Mouse (Mus musculus) limb, embryonic 11.5 days (tissue): ENCODE data around the gene Tango6. TPM values are rescaled to one million over a fixed set of nuclear protein-coding genes. Genes with fewer than 3 reads are reported as not detected.

Experiments
- ATAC-seq: fragments of 200-750 bp; cut with Nextera tagmentation; 2 replicates; pipeline ENCODE4 v1.8.0; 2017; ENCODE audit warnings: low read depth; ENCODE audit not compliant: insufficient number of reproducible peaks, low FRiP score, low TSS enrichment
- DNase-seq: peaks from one replicate; pipeline ENCODE4 v3.0.0-alpha.2; 2015; ENCODE audit warnings: low spot score
- H3K27ac ChIP-seq: fragments of 300-500 bp; sonication (generic); replicated peaks from 2 replicates; pipeline ENCODE4 v1.5.1; 2014; ENCODE audit warnings: low read depth, mild to moderate bottlenecking, low read length
- H3K27me3 ChIP-seq: fragments of 300-500 bp; sonication (generic); 2 replicates; pipeline ENCODE4 v1.6.1; 2014; ENCODE audit warnings: mild to moderate bottlenecking, low read length, mixed read lengths; ENCODE audit not compliant: control insufficient read depth, insufficient read depth
- H3K36me3 ChIP-seq: fragments of 300-500 bp; sonication (generic); 2 replicates; pipeline ENCODE4 v1.6.1; 2014; ENCODE audit warnings: mild to moderate bottlenecking, low read length, moderate library complexity, mixed read lengths; ENCODE audit not compliant: control insufficient read depth, insufficient read depth
- H3K4me1 ChIP-seq: fragments of 300-500 bp; sonication (generic); 2 replicates; pipeline ENCODE4 v1.6.1; 2014; ENCODE audit warnings: low read length, mixed read lengths; ENCODE audit not compliant: control insufficient read depth, insufficient read depth
- H3K4me2 ChIP-seq: fragments of 300-500 bp; sonication (generic); 2 replicates; pipeline ENCODE4 v1.6.1; 2014; ENCODE audit warnings: low read depth, mild to moderate bottlenecking, moderate library complexity; ENCODE audit not compliant: severe bottlenecking
- H3K4me3 ChIP-seq: fragments of 300-500 bp; sonication (generic); 2 replicates; pipeline ENCODE4 v1.5.1; 2014; ENCODE audit warnings: low read depth, low read length
- H3K9ac ChIP-seq: fragments of 300-500 bp; sonication (generic); 2 replicates; pipeline ENCODE4 v1.6.1; 2014; ENCODE audit warnings: mild to moderate bottlenecking, low read length
- H3K9me3 ChIP-seq: fragments of 300-500 bp; sonication (generic); 2 replicates; pipeline ENCODE4 v1.6.1; 2016; ENCODE audit warnings: low read length; ENCODE audit not compliant: control insufficient read depth
- WGBS: fragments of 180-500 bp; shearing (Covaris S2); extraction: QIAGEN DNeasy Blood & Tissue Kit; methylation state at CpG from one replicate; pipeline ENCODE4 v1.1.7; 2014; 5-methylcytosine and 5-hydroxymethylcytosine counted together
- polyA plus RNA-seq: library from polyadenylated mRNA; unstranded; fragments of >200 nt; fragmentation: Nextera tagmentation; extraction: Ambion mirVana; gene quantifications from 2 replicates; pipeline ENCODE4 v1.2.1, GENCODE M21; 2014

Tango6 gene
- polyA plus RNA-seq, 1 experiment from 2014 or later: 10.0 TPM

DNA sequence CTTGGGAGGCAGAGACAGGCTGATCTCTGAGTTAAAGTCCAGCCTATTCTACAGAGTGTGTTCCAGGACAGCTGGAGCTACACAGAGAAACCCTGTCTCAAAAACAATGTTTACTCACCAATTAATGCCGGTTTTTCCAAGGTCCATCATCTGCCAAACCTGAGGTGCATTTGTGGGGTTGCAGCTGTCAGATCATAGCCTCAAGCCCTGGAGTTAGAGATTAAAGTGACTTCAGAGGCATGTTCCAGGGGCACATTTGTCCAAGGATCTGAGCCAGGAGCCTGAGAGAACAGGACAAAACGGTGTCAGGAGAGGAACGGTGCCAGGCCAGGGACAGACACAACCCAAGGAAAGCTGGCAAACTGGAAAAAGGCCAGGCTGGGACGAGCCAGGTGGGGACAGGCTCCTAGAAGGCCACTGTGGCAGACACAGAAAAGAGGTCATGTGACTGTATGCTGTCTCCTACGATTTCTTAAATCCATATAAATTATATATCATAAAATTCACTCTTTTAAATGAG, 146.7 kb downstream of the Tango6 start:
- ATAC-seq (no peak), DNase-seq (no peak)
- H3K4me2 ChIP-seq: no peak overlapping the region
- H3K4me1 ChIP-seq: no peaks in the 10 kb centered on the region
- no peak overlapping the region for H3K4me3 ChIP-seq
- no peak overlapping the region for H3K27ac ChIP-seq
- no peaks in the 10 kb centered on the region for H3K9me3 ChIP-seq
- H3K9ac ChIP-seq: no peak overlapping the region
- no peaks in the 10 kb centered on the region for H3K27me3 ChIP-seq
- no peaks in the 10 kb centered on the region for H3K36me3 ChIP-seq
- 89% methylated on average over 5 of the region's 5 CpGs for WGBS

DNA sequence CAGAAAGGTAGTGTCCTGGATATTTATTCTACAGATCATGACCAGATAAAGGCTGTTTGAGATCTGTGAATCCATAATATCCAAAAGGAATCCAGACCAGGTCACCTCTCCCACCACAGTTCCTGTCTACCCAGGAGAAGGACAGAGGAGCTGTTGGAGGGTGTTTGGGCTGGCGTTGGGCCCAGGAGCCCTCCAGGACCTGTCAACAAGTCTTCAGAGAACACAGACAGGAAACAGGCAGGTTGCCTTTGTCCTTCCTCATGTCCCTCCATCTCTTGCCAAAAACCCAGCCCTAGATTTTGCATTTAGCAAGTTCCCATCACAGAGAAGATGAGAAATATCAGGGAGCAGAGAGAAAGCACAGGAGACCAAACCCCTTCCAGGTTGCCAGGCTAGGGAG, 152.0 kb downstream of the Tango6 start:
- Histone ChIP-seq H3K4me3 (no peak overlapping the region), H3K36me3 (no peaks in the 10 kb centered on the region), H3K27ac (no peak overlapping the region), H3K27me3 (no peaks in the 10 kb centered on the region), H3K9me3 (no peaks in the 10 kb centered on the region), H3K4me2 (no peak overlapping the region), H3K4me1 (peaks cover 8% of the 10 kb centered on the region; the same call in 1 of the 2 replicates), H3K9ac (no peak overlapping the region)
- DNase-seq: no peak
- 85% methylated on average over 1 of the region's 1 CpGs for WGBS
- ATAC-seq: no peak

DNA sequence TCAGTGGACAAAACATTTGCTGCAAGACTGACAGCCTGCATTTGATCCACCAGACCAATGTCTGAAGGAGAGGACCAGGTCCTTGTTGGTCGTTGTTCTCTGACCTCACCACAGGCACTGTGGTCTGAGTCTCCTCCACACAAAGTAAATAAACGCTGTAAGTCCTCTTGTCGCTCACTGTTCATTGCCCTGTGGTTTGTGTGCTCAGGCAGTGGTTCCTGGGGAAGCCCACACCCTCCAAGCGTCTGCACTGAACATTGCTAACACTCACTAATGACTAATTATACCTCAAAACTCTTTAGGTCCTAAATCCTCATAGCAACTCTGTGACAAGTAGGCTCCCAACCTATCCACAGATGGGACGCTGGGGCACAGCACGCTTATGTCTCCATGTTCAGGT, 153.7 kb downstream of the Tango6 start:
- WGBS: 71% methylated on average over 6 of the region's 6 CpGs
- no peak overlapping the region for H3K9ac ChIP-seq

DNA sequence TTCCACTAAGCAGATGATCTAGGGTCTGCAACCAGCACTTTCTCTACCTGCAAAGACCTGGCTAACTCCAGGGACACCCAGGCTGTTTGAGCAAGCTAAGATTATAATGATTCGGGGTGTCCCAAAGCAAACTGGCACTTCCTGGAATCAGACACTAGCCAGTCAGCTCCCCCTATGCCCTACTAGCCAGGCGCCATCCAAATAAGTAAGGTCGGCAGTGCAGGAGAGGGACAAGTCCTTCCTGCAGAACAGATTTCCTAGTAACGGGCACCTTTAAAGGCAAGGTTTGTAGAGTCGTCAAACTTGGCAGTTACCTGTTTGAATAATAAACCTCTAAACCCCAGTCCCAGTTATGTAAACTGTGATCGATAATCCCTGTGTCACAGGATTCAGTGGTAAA, 155.9 kb downstream of the Tango6 start:
- H3K27me3 ChIP-seq: no peaks in the 10 kb centered on the region
- no peak overlapping the region for H3K4me2 ChIP-seq
- ATAC-seq: no peak
- H3K4me3 ChIP-seq: no peak overlapping the region
- H3K4me1 ChIP-seq: peaks cover 8% of the 10 kb centered on the region; the same call in 1 of the 2 replicates
- H3K9me3 ChIP-seq: no peaks in the 10 kb centered on the region
- no peak overlapping the region for H3K27ac ChIP-seq
- DNase-seq: no peak
- no peak overlapping the region for H3K9ac ChIP-seq
- peaks cover 3% of the 10 kb centered on the region; the same call in 1 of the 2 replicates for H3K36me3 ChIP-seq
- WGBS: 67% methylated on average over 6 of the region's 6 CpGs

More for the DNA sequence above, 153.7 kb downstream of the Tango6 start:
- Histone ChIP-seq H3K4me2 (no peak overlapping the region), H3K27ac (no peak overlapping the region), H3K9me3 (no peaks in the 10 kb centered on the region), H3K27me3 (no peaks in the 10 kb centered on the region), H3K36me3 (no peaks in the 10 kb centered on the region), H3K4me1 (peaks cover 8% of the 10 kb centered on the region; the same call in 1 of the 2 replicates), H3K4me3 (no peak overlapping the region)
- DNase-seq: no peak
- ATAC-seq: no peak

DNA sequence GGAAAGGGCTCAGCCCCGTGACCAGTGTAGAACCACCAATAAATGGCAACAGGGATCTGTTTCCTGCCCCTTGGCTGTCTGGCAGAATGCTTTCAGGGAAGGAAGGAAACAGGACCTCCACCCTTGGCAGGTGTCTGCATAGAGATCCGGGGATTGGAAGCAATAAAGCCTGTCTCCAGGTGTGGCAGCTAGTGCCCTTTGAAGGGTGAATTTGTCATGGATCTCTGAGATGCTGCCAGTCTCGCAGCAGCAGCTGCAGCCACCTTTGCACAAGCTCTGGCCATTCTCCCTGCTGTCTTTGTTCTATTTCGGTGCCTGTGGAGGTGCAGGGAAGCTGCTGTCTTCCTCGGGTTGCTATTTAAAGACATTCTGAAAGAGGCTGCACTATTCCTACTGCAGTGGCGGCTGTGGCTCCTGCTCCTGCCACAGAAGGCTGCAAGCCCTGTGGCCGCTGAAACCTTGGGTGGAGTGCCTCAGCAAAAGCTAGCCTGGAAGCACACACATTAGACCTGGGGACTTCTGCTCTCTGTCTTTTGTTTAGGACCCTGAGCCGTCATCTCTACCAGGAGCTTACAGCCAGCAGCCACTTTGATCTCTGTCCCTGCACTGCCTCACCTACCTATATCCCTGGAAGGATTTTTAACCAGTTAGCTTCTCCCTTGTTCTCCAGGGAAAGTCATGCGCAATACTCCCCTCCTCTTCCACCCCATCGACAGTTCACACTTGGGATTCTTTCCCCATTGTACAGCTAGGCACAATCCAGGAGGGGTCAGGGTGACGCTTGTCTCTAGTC, 156.5 kb downstream of the Tango6 start:
- DNase-seq: no peak
- WGBS: 44% methylated on average over 11 of the region's 11 CpGs
- Histone ChIP-seq H3K4me3 (no peak overlapping the region), H3K4me1 (peaks cover 8% of the 10 kb centered on the region; the same call in 1 of the 2 replicates), H3K9me3 (no peaks in the 10 kb centered on the region), H3K27ac (no peak overlapping the region; the same call in 1 of the 2 replicates), H3K36me3 (peaks cover 3% of the 10 kb centered on the region; the same call in 1 of the 2 replicates), H3K4me2 (no peak overlapping the region), H3K27me3 (no peaks in the 10 kb centered on the region), H3K9ac (peak overlapping the region; percentile 14; the same call in 1 of the 2 replicates)
- no peak for ATAC-seq

DNA sequence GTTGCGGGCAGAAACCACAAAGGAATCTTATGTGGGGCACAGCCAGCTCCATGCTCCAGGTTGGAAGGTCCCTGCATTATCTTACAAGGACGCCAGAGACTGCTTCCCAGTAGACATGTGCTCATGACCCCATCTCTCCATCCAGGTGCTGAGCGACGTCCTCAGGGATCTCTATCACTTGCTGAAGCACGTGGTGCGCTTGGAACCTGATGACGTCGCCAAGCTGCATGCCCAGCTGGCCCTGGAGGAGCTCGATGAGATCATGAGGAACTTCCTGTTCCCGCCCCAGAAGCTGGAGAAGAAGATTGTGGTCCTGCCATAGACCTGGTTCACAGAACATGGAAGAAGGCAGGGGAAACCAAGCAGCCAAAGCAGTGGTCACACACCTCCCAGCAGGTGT, 167.2 kb downstream of the Tango6 start:
- H3K36me3 ChIP-seq: no peaks in the 10 kb centered on the region
- DNase-seq (no peak), ATAC-seq (no peak)
- H3K4me2 ChIP-seq: no peak overlapping the region
- H3K4me3 ChIP-seq: no peak overlapping the region
- H3K27me3 ChIP-seq: no peaks in the 10 kb centered on the region
- 90% methylated on average over 10 of the region's 10 CpGs for WGBS
- no peaks in the 10 kb centered on the region for H3K9me3 ChIP-seq
- no peak overlapping the region for H3K27ac ChIP-seq
- H3K9ac ChIP-seq: no peak overlapping the region
- H3K4me1 ChIP-seq: no peaks in the 10 kb centered on the region

DNA sequence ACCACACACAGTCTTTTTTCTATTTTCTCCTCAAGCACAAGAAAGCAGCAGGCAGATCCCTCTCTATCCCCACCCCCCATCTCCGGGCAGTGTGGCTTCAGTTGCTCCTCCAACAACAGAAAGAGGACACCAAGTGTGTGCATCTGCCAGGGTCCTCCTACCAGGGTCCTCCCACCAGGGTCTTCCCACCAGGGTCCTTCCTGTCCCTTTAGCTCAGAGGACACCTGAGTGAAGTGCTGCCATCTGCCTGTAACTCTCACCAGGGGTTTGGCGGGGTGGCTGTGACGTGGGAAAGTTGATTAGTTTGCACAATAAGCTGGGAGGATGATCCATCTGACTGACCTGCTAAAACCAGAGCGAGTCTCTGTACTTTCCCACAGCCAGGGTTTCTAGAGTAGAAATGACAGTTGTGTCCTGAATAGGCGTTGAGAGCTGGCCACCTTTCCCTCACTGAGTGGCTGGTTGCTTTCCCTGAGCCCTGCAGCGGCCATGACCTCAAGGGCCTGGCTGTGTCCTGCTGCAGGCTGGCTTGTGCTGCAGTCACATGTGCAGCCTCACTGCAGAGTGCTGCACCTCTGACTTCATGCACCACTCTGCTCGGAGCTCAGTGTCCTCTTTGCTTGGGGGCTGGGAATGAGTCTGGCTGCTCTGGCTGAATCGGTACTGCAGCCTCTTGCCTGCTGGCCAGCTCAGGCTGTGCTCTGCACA, 171.8 kb downstream of the Tango6 start:
- no peak for ATAC-seq
- Histone ChIP-seq H3K27ac (no peak overlapping the region), H3K9me3 (no peaks in the 10 kb centered on the region)

DNA sequence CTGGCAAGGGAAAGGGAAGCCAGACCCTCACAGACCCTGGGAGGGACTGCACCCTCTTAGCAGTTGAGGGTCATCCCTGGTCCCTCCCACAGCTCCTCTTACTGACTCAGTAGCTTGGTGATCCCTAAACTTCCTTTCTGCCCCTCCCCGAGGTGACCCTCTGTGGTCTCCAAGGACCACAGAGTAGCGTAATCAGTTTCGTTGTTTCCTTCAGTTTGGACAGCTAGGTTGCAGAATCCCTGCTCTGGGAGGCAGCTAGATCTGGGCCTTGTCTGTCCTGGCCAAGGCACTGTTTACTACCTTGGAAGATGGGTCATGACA, 172.3 kb downstream of the Tango6 start:
- no peak for ATAC-seq
- H3K9me3 ChIP-seq: no peaks in the 10 kb centered on the region
- H3K27ac ChIP-seq: no peak overlapping the region
- no peak for DNase-seq
- no peaks in the 10 kb centered on the region for H3K36me3 ChIP-seq
- H3K4me2 ChIP-seq: no peak overlapping the region
- no peaks in the 10 kb centered on the region for H3K4me1 ChIP-seq
- no peak overlapping the region for H3K9ac ChIP-seq
- H3K4me3 ChIP-seq: no peak overlapping the region
- no peaks in the 10 kb centered on the region for H3K27me3 ChIP-seq
- 84% methylated on average over 3 of the region's 3 CpGs for WGBS

More for the DNA sequence above, 171.8 kb downstream of the Tango6 start:
- WGBS: 50% methylated on average over 8 of the region's 8 CpGs
- H3K9ac ChIP-seq: no peak overlapping the region
- no peak overlapping the region for H3K4me3 ChIP-seq
- H3K27me3 ChIP-seq: no peaks in the 10 kb centered on the region
- no peaks in the 10 kb centered on the region for H3K4me1 ChIP-seq
- no peaks in the 10 kb centered on the region for H3K36me3 ChIP-seq
- no peak for DNase-seq
- H3K4me2 ChIP-seq: no peak overlapping the region
